Mouse (Mus musculus) liver, postnatal 0 days (tissue): ENCODE data around the gene Fam186a.

Source experiments
- CTCF ChIP-seq: sonication (generic); IDR thresholded peaks from 2 replicates; pipeline ENCODE4 v1.5.1; 2016; ENCODE audit warnings: antibody characterized with exemption, low read depth
- EP300 ChIP-seq: IDR thresholded peaks from 2 replicates; pipeline ENCODE4 v1.6.1; 2016; ENCODE audit warnings: antibody characterized with exemption, low read depth, mild to moderate bottlenecking

- no peak for TF ChIP-seq CTCF
- TF ChIP-seq EP300, result no peak
These were observed 12.9 kb upstream of the Fam186a start for GRCm38 (mm10) chr15:99979715-99980114.
